Mouse (Mus musculus) thymus, postnatal 14 days (tissue): ENCODE results near the gene Fam76a.

ENCODE experiments used
- DNase-seq: peaks from one replicate; pipeline ENCODE4 v3.0.0; 2021

The Fam76a gene

GRCm38 (mm10) chr4:132922558-132923008 is at the start of gene Fam76a:
Fam76a (minus strand) TSS chr4:132922558.
- peak; percentile 100 for DNase-seq

- peak; percentile 79 for DNase-seq
Observed at GRCm38 (mm10) chr4:132972101-132972500, 49.7 kb upstream of the Fam76a start.

GRCm38 (mm10) chr4:132971601-132972000 is 49.2 kb upstream of the Fam76a start:
- DNase-seq, result no peak

- DNase-seq, result no peak
Observed at GRCm38 (mm10) chr4:132968105-132968938, 46.0 kb upstream of the Fam76a start.

GRCm38 (mm10) chr4:132964473-132964872 is 42.1 kb upstream of the Fam76a start:
- no peak for DNase-seq

GRCm38 (mm10) chr4:132964064-132964463 is 41.7 kb upstream of the Fam76a start:
- no peak for DNase-seq

- DNase-seq, result no peak
Observed at GRCm38 (mm10) chr4:132963436-132963835, 41.1 kb upstream of the Fam76a start.

- DNase-seq, result no peak
Observed at GRCm38 (mm10) chr4:132962628-132963027, 40.3 kb upstream of the Fam76a start.

- DNase-seq, result no peak
Observed at GRCm38 (mm10) chr4:132961866-132962265, 39.5 kb upstream of the Fam76a start.

- no peak for DNase-seq
Observed at GRCm38 (mm10) chr4:132960864-132961639, 38.7 kb upstream of the Fam76a start.

GRCm38 (mm10) chr4:132960313-132960712 is 38.0 kb upstream of the Fam76a start:
- DNase-seq, result no peak

- no peak for DNase-seq
Observed at GRCm38 (mm10) chr4:132959679-132960045, 37.3 kb upstream of the Fam76a start.

- DNase-seq, result no peak
Observed at GRCm38 (mm10) chr4:132958741-132959678, 36.7 kb upstream of the Fam76a start.

GRCm38 (mm10) chr4:132955395-132955791 is 33.0 kb upstream of the Fam76a start:
- no peak for DNase-seq

GRCm38 (mm10) chr4:132954530-132955394 is 32.4 kb upstream of the Fam76a start:
- DNase-seq, result no peak

- DNase-seq, result no peak
Observed at GRCm38 (mm10) chr4:132950999-132951398, 28.6 kb upstream of the Fam76a start.

- no peak for DNase-seq
Observed at GRCm38 (mm10) chr4:132949882-132950532, 27.6 kb upstream of the Fam76a start.

GRCm38 (mm10) chr4:132946047-132947001 is 24.0 kb upstream of the Fam76a start:
- DNase-seq, result peak; percentile 89

GRCm38 (mm10) chr4:132945261-132946046 is 23.1 kb upstream of the Fam76a start:
- peak; percentile 93 for DNase-seq
